Mouse (Mus musculus): ENCODE measurements at regions not wholly inside any gene's neighbourhood (a gene's known extent, or its start where the extent isn't known, plus 50 kb on each side); places are given as distances from the start of the nearest gene placed in this dataset.

DNA sequence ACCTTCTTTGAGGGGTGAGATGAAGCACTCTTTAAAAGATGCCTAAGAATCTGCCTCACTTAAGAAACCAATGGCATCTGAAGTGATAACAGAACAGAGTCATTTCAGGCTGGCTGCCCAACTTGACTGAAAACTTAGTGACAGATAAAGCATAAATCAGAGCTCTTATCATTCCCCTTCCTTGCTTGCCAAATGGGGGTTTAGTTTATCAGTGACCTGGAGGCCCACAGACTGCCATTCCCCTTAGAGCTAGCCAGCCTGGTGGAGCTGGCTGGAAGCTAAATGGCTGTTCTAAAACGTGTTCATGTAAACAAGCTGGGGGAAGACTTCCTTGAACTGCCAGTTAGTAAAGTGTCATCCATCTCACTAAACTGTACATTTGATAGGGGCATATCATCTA is 373.8 kb downstream of the Fbxo8 start:
- no peak for TF ChIP-seq CTCF (conservative IDR thresholded peaks at IDR 0.05; ENCODE audit: low read length)
- no peak for TF ChIP-seq NANOG (IDR thresholded peaks at IDR 0.05; ENCODE audit: borderline replicate concordance, low read length)
- TF ChIP-seq POU5F1 (IDR thresholded peaks at IDR 0.05; ENCODE audit: borderline replicate concordance, low read length): no peak

Measured in E14TG2a.4 (cell line).